Comparison of ENCODE assay signal across 23 mouse cellular contexts in genomic region chrX:42530703-42531102, GRCm38 (mm10). TPM values are rescaled to one million over a fixed set of nuclear protein-coding genes. Genes with fewer than 3 reads are reported as not detected.
DNase-seq lines count a peak whose midpoint lies in the region; ATAC-seq lines count a peak whose summit lies in the region.
"Had no signal": no experiment of that assay in that cellular context is flagged by ENCODE, and none has a peak within 500 bp of the region (broad histone marks: within the 10 kb centered on the region; RNA-seq: fewer than 3 reads in every experiment).

No protein-coding gene starts in this region.

- H3K4me1 ChIP-seq in midbrain, embryonic 14.5 days (ENCODE audit: control insufficient read depth, insufficient read depth, low read length) = no peaks in the 10 kb centered on the region
- peaks cover 2% of the 10 kb centered on the region; the same call in 1 of the 2 replicates for H3K4me1 ChIP-seq in midbrain, embryonic 16.5 days (ENCODE audit: control insufficient read depth, insufficient read depth, low read length)
- H3K4me1 ChIP-seq: embryonic facial prominence, embryonic 12.5 days; heart, embryonic 13.5 days; hindbrain, embryonic 12.5 days had no signal

- H3K27ac ChIP-seq in midbrain, embryonic 14.5 days (replicated peaks; ENCODE audit: low read depth, low read length) = no peak overlapping the region
- H3K27ac ChIP-seq in midbrain, embryonic 16.5 days (ENCODE audit: low read length) = no peak overlapping the region
- H3K27ac ChIP-seq: embryonic facial prominence, embryonic 12.5 days; forebrain, embryonic 15.5 days; heart, embryonic 13.5 days; hindbrain, embryonic 12.5 days had no signal

- no peaks in the 10 kb centered on the region for H3K9me3 ChIP-seq in midbrain, embryonic 14.5 days (ENCODE audit: control insufficient read depth, low read length)
- no peaks in the 10 kb centered on the region for H3K9me3 ChIP-seq in midbrain, embryonic 16.5 days (replicated peaks; ENCODE audit: control insufficient read depth, low read length, poor library complexity, severe bottlenecking)
- H3K9me3 ChIP-seq: embryonic facial prominence, embryonic 12.5 days; forebrain, embryonic 15.5 days; heart, embryonic 13.5 days; hindbrain, embryonic 12.5 days had no signal

- WGBS in midbrain, embryonic 14.5 days = 65% methylated on average over 4 of the region's 4 CpGs
- 50% methylated on average over 4 of the region's 4 CpGs for WGBS in midbrain, embryonic 16.5 days

- DNase-seq in frontal cortex, postnatal 36 days (ENCODE audit: low spot score in 2 of 2) = no peak
- peak; percentile 17 for DNase-seq in midbrain, embryonic 14.5 days
- peak; percentile 29 for DNase-seq in Muller cell, postnatal 12 days (ENCODE audit: inconsistent ontology term)
- peak; percentile 31 for DNase-seq in brain, adult 2 months (ENCODE audit: low read depth, low spot score)
- DNase-seq in ovary, adult 18-20 months (ENCODE audit: low spot score) = no peak
- DNase-seq: adrenal gland, adult 8-10 months; adrenal gland, postnatal 36 days; cerebellum, adult 11-12 months; cerebellum, adult 9-10 months; cerebellum, postnatal 25 days; gastrocnemius, postnatal 36 days; heart, adult 11 months; heart, postnatal 36 days had no signal

- no peaks in the 10 kb centered on the region for H3K27me3 ChIP-seq in midbrain, embryonic 14.5 days (ENCODE audit: control insufficient read depth, insufficient read depth, low read length)
- no peaks in the 10 kb centered on the region for H3K27me3 ChIP-seq in midbrain, embryonic 16.5 days (ENCODE audit: control insufficient read depth, insufficient read depth, low read depth, low read length)
- H3K27me3 ChIP-seq: embryonic facial prominence, embryonic 12.5 days; forebrain, embryonic 15.5 days; heart, embryonic 13.5 days; hindbrain, embryonic 12.5 days had no signal

- H3K9ac ChIP-seq in midbrain, embryonic 14.5 days (replicated peaks; ENCODE audit: low read length) = no peak overlapping the region
- no peak overlapping the region for H3K9ac ChIP-seq in midbrain, embryonic 16.5 days (ENCODE audit: low read depth, low read length)
- H3K9ac ChIP-seq: embryonic facial prominence, embryonic 12.5 days; forebrain, embryonic 15.5 days; heart, embryonic 13.5 days; hindbrain, embryonic 12.5 days had no signal

- ATAC-seq in frontal cortex, adult (ENCODE audit: low TSS enrichment) = peak; percentile 80
- ATAC-seq in midbrain, embryonic 14.5 days (ENCODE audit: low FRiP score, low TSS enrichment) = no peak; the same call in 1 of the 2 replicates
- no peak for ATAC-seq in midbrain, embryonic 16.5 days
- ATAC-seq: forebrain, embryonic 15.5 days; hindbrain, embryonic 16.5 days had no signal

- no peaks in the 10 kb centered on the region for H3K36me3 ChIP-seq in midbrain, embryonic 14.5 days (ENCODE audit: control insufficient read depth, insufficient read depth, low read length)
- H3K36me3 ChIP-seq in midbrain, embryonic 16.5 days (ENCODE audit: control insufficient read depth, insufficient read depth, low read length) = no peaks in the 10 kb centered on the region
- H3K36me3 ChIP-seq: embryonic facial prominence, embryonic 12.5 days; forebrain, embryonic 15.5 days; heart, embryonic 13.5 days; hindbrain, embryonic 12.5 days had no signal

- H3K4me3 ChIP-seq in midbrain, embryonic 14.5 days (replicated peaks; ENCODE audit: low read depth, low read length) = no peak overlapping the region
- H3K4me3 ChIP-seq in midbrain, embryonic 16.5 days (ENCODE audit: low read depth, low read length) = no peak overlapping the region
- H3K4me3 ChIP-seq: embryonic facial prominence, embryonic 12.5 days; forebrain, embryonic 15.5 days; heart, embryonic 13.5 days; hindbrain, embryonic 12.5 days had no signal

- no peak overlapping the region for H3K4me2 ChIP-seq in midbrain, embryonic 14.5 days (ENCODE audit: low read length)
- H3K4me2 ChIP-seq in midbrain, embryonic 16.5 days (ENCODE audit: low read length) = no peak overlapping the region
- H3K4me2 ChIP-seq: embryonic facial prominence, embryonic 12.5 days; forebrain, embryonic 15.5 days; heart, embryonic 13.5 days; hindbrain, embryonic 12.5 days had no signal

RNA-seq across cellular contexts. Expression of gene Sh2d1a, which starts 28.4 kb away (rescaled TPM):
- 5.2 and 9.2 TPM in 2 replicates for polyA plus RNA-seq in midbrain, embryonic 14.5 days (2014; fragmentation: Nextera tagmentation; extraction: Ambion mirVana)
- 7.3 and 8.2 TPM in 2 replicates for polyA plus RNA-seq in midbrain, embryonic 16.5 days (2015; fragmentation: Nextera tagmentation; extraction: Ambion mirVana)
- polyA plus RNA-seq: heart, embryonic 13.5 days had no signal

RNA-seq across cellular contexts. Expression of gene Tex13c2, which starts 41.2 kb away (rescaled TPM):
- 0.18 TPM in 1 of 2 replicates, not detected in the other for polyA plus RNA-seq in midbrain, embryonic 14.5 days (2014; fragmentation: Nextera tagmentation; extraction: Ambion mirVana)
- 0.13 TPM in 1 of 2 replicates, not detected in the other for polyA plus RNA-seq in midbrain, embryonic 16.5 days (2015; fragmentation: Nextera tagmentation; extraction: Ambion mirVana)
- polyA plus RNA-seq: cortical plate, adult 2 months; embryonic facial prominence, embryonic 12.5 days; forebrain, embryonic 15.5 days; heart, embryonic 13.5 days; heart, postnatal 0 days; hindbrain, embryonic 12.5 days; hindbrain, embryonic 16.5 days; intestine, embryonic 14.5 days had no signal

Comparison
In these comparisons a context has a peak if more than half of its experiments do, and no peak if none do; other contexts are left out.
1. DNase-seq: peak in midbrain, embryonic 14.5 days (single experiment), Muller cell, postnatal 12 days (single experiment) and brain, adult 2 months (single experiment); none in frontal cortex, postnatal 36 days (0 of 2) and ovary, adult 18-20 months (single experiment).